Mouse (Mus musculus) hindbrain, embryonic 11.5 days (tissue): ENCODE data around the gene Gm2001. TPM values are rescaled to one million over a fixed set of nuclear protein-coding genes. Genes with fewer than 3 reads are reported as not detected.
A peak's percentile ranks its signal among the peaks of the same experiment; 100 is the strongest.
"Not testable (repeated sequence)": the region's sequence is repeated elsewhere in the genome, so short reads cannot be mapped to it uniquely, and the experiment has no call there.

Experiments
- ATAC-seq: fragments of 200-750 bp; cut with Nextera tagmentation; 2 replicates; pipeline ENCODE4 v1.8.0; 2017; ENCODE audit warnings: mild to moderate bottlenecking, moderate TSS enrichment, moderate library complexity; ENCODE audit not compliant: low FRiP score
- DNase-seq: peaks from one replicate; pipeline ENCODE4 v3.0.0-alpha.2; 2015; ENCODE audit warnings: low spot score
- H3K27ac ChIP-seq: fragments of 300-500 bp; sonication (generic); 2 replicates; pipeline ENCODE4 v1.5.1; 2014; ENCODE audit warnings: mild to moderate bottlenecking, low read depth, low read length
- H3K27me3 ChIP-seq: fragments of 300-500 bp; sonication (generic); 2 replicates; pipeline ENCODE4 v1.6.1; 2014; ENCODE audit warnings: mild to moderate bottlenecking, low read length, moderate library complexity, mixed read lengths; ENCODE audit not compliant: control insufficient read depth, insufficient read depth
- H3K36me3 ChIP-seq: fragments of 300-500 bp; sonication (generic); 2 replicates; pipeline ENCODE4 v1.6.1; 2014; ENCODE audit warnings: mild to moderate bottlenecking, low read length, moderate library complexity, mixed read lengths; ENCODE audit not compliant: control insufficient read depth, insufficient read depth
- H3K4me1 ChIP-seq: fragments of 300-500 bp; sonication (generic); replicated peaks from 2 replicates; pipeline ENCODE4 v1.6.1; 2014; ENCODE audit warnings: low read length, mixed read lengths; ENCODE audit not compliant: control insufficient read depth, insufficient read depth
- H3K4me2 ChIP-seq: fragments of 300-500 bp; sonication (generic); replicated peaks from 2 replicates; pipeline ENCODE4 v1.6.1; 2014; ENCODE audit warnings: mild to moderate bottlenecking, low read depth, low read length
- H3K4me3 ChIP-seq: fragments of 300-500 bp; sonication (generic); 2 replicates; pipeline ENCODE4 v1.5.1; 2014; ENCODE audit warnings: low read depth, low read length
- H3K9ac ChIP-seq: fragments of 300-500 bp; sonication (generic); 2 replicates; pipeline ENCODE4 v1.6.1; 2014; ENCODE audit warnings: low read depth, low read length
- H3K9me3 ChIP-seq: fragments of 300-500 bp; sonication (generic); 2 replicates; pipeline ENCODE4 v1.6.1; 2016; ENCODE audit warnings: low read length; ENCODE audit not compliant: control insufficient read depth
- WGBS: fragments of 180-500 bp; shearing (Covaris S2); extraction: QIAGEN DNeasy Blood & Tissue Kit; methylation state at CpG from one replicate; pipeline ENCODE4 v1.1.7; 2014; 5-methylcytosine and 5-hydroxymethylcytosine counted together
- polyA plus RNA-seq: library from polyadenylated mRNA; unstranded; fragments of >200 nt; fragmentation: Nextera tagmentation; extraction: Ambion mirVana; gene quantifications from 2 replicates; pipeline ENCODE4 v1.2.1, GENCODE M21; 2014

The Gm2001 gene
- not detected in 2 replicates for polyA plus RNA-seq

GRCm38 (mm10) chr12:87842239-87842638 is at the start of gene Gm2001:
Gene Gm2001, minus strand, starts transcription at chr12:87842339.
- not testable (repeated sequence) for H3K9me3 ChIP-seq, H3K9ac ChIP-seq, ATAC-seq, H3K4me2 ChIP-seq, H3K27me3 ChIP-seq, DNase-seq, H3K4me3 ChIP-seq, H3K27ac ChIP-seq, H3K4me1 ChIP-seq, H3K36me3 ChIP-seq
- WGBS, result 67% methylated on average over 1 of the region's 2 CpGs

GRCm38 (mm10) chr12:87873772-87874171 is 31.6 kb upstream of the Gm2001 start, which contains the start of gene Gm2016:
Gene Gm2016, plus strand, starts transcription at chr12:87874072.
- WGBS, result 93% methylated on average over 5 of the region's 5 CpGs
- H3K9me3 ChIP-seq, H3K4me2 ChIP-seq, DNase-seq, ATAC-seq, H3K27ac ChIP-seq, H3K4me3 ChIP-seq, H3K9ac ChIP-seq, H3K4me1 ChIP-seq, H3K36me3 ChIP-seq, H3K27me3 ChIP-seq: not testable (repeated sequence)

- H3K36me3 ChIP-seq, H3K27ac ChIP-seq, H3K9me3 ChIP-seq, H3K4me3 ChIP-seq, H3K9ac ChIP-seq, H3K27me3 ChIP-seq, DNase-seq, H3K4me2 ChIP-seq, H3K4me1 ChIP-seq, ATAC-seq: not testable (repeated sequence)
- 86% methylated on average over 2 of the region's 2 CpGs for WGBS
Measured at GRCm38 (mm10) chr12:87864048-87864447, 21.9 kb upstream of the Gm2001 start.

- H3K4me1 ChIP-seq, DNase-seq, ATAC-seq, H3K4me2 ChIP-seq, H3K4me3 ChIP-seq, H3K36me3 ChIP-seq, H3K27ac ChIP-seq, H3K9me3 ChIP-seq, H3K27me3 ChIP-seq, H3K9ac ChIP-seq: not testable (repeated sequence)
- WGBS, result 97% methylated on average over 9 of the region's 11 CpGs
Measured at GRCm38 (mm10) chr12:87863638-87864037, 21.5 kb upstream of the Gm2001 start.

GRCm38 (mm10) chr12:87861740-87862692 is 19.9 kb upstream of the Gm2001 start:
- not testable (repeated sequence) for H3K27ac ChIP-seq, H3K9ac ChIP-seq, H3K9me3 ChIP-seq, H3K36me3 ChIP-seq, H3K4me3 ChIP-seq, H3K4me2 ChIP-seq, H3K4me1 ChIP-seq, H3K27me3 ChIP-seq, DNase-seq
- 0 out of 2 replicates have a peak, but pooled peaks have one; percentile 10 for ATAC-seq
- WGBS, result 88% methylated on average over 23 of the region's 23 CpGs

- WGBS, result 81% methylated on average over 1 of the region's 1 CpGs
- H3K4me3 ChIP-seq, ATAC-seq, H3K27me3 ChIP-seq, H3K9ac ChIP-seq, H3K9me3 ChIP-seq, H3K27ac ChIP-seq, H3K36me3 ChIP-seq, DNase-seq, H3K4me1 ChIP-seq, H3K4me2 ChIP-seq: not testable (repeated sequence)
Measured at GRCm38 (mm10) chr12:87856067-87856466, 13.9 kb upstream of the Gm2001 start.

- not testable (repeated sequence) for H3K27me3 ChIP-seq, H3K4me1 ChIP-seq, H3K4me2 ChIP-seq, H3K36me3 ChIP-seq, DNase-seq, ATAC-seq, H3K9ac ChIP-seq, H3K27ac ChIP-seq, H3K9me3 ChIP-seq, H3K4me3 ChIP-seq
- WGBS, result no CpG with 5 or more reads among the region's 2 CpGs
Measured at GRCm38 (mm10) chr12:87850657-87851056, 8.5 kb upstream of the Gm2001 start.

GRCm38 (mm10) chr12:87816277-87816676 is 25.9 kb downstream of the Gm2001 start, which contains the start of gene BB287469:
Gene BB287469, plus strand, starts transcription at chr12:87816577.
- H3K27ac ChIP-seq, H3K9me3 ChIP-seq, H3K4me3 ChIP-seq, H3K9ac ChIP-seq, ATAC-seq, H3K36me3 ChIP-seq, H3K27me3 ChIP-seq, H3K4me2 ChIP-seq, H3K4me1 ChIP-seq, DNase-seq: not testable (repeated sequence)
- 84% methylated on average over 5 of the region's 6 CpGs for WGBS

- H3K4me2 ChIP-seq, H3K36me3 ChIP-seq, ATAC-seq, DNase-seq, H3K4me3 ChIP-seq, H3K27ac ChIP-seq, H3K4me1 ChIP-seq, H3K27me3 ChIP-seq, H3K9ac ChIP-seq, H3K9me3 ChIP-seq: not testable (repeated sequence)
- 93% methylated on average over 5 of the region's 5 CpGs for WGBS
Measured at GRCm38 (mm10) chr12:87797971-87798370, 44.2 kb downstream of the Gm2001 start.
